Mouse (Mus musculus): ENCODE data around the gene Pde4a.
"Not testable (repeated sequence)": the region's sequence is repeated elsewhere in the genome, so short reads cannot be mapped to it uniquely, and the experiment has no call there.

The Pde4a gene

GRCm38 (mm10) chr9:21246342-21246741 lies 80.8 kb downstream of the Pde4a start:
- no peak for DNase-seq

- no peak for DNase-seq
Observed at GRCm38 (mm10) chr9:21248326-21248725, 82.8 kb downstream of the Pde4a start, which contains the start of gene S1pr5. S1pr5 (minus strand) TSS chr9:21248443.

- DNase-seq = no peak
Observed at GRCm38 (mm10) chr9:21249629-21250508, 84.4 kb downstream of the Pde4a start.

- DNase-seq = no peak
Observed at GRCm38 (mm10) chr9:21250509-21250908, 85.0 kb downstream of the Pde4a start.

- DNase-seq = no peak
Observed at GRCm38 (mm10) chr9:21251116-21251735, 85.7 kb downstream of the Pde4a start.

GRCm38 (mm10) chr9:21254690-21255089 lies 89.2 kb downstream of the Pde4a start:
- no peak for DNase-seq

- not testable (repeated sequence) for DNase-seq
Observed at GRCm38 (mm10) chr9:21256349-21256748, 90.8 kb downstream of the Pde4a start.

- no peak for DNase-seq
Observed at GRCm38 (mm10) chr9:21260491-21261040, 95.1 kb downstream of the Pde4a start.

GRCm38 (mm10) chr9:21261831-21262230 lies 96.3 kb downstream of the Pde4a start:
- DNase-seq = no peak

All from spleen, adult 18-20 months (tissue).